Mouse (Mus musculus) lung, embryonic 15.5 days (tissue): Measurements from ENCODE around the gene Fbxl3. TPM values are rescaled to one million over a fixed set of nuclear protein-coding genes. Genes with fewer than 3 reads are reported as not detected.

Source experiments
- ATAC-seq: fragments of 200-750 bp; cut with Nextera tagmentation; 2 replicates; pipeline ENCODE4 v1.8.0; 2017; ENCODE audit warnings: moderate number of reproducible peaks, borderline replicate concordance; ENCODE audit not compliant: low FRiP score, low TSS enrichment; ENCODE audit errors: extremely low read depth
- H3K27ac ChIP-seq: fragments of 300-500 bp; sonication (generic); 2 replicates; pipeline ENCODE4 v1.5.1; 2015; ENCODE audit warnings: moderate library complexity, mild to moderate bottlenecking, inconsistent platforms
- H3K27me3 ChIP-seq: fragments of 300-500 bp; sonication (generic); 2 replicates; pipeline ENCODE4 v1.6.1; 2015; ENCODE audit warnings: inconsistent platforms
- H3K36me3 ChIP-seq: fragments of 300-500 bp; sonication (generic); 2 replicates; pipeline ENCODE4 v1.6.1; 2015; ENCODE audit warnings: inconsistent platforms
- H3K4me1 ChIP-seq: fragments of 300-500 bp; sonication (generic); 2 replicates; pipeline ENCODE4 v1.6.1; 2015; ENCODE audit warnings: inconsistent platforms
- H3K4me2 ChIP-seq: fragments of 300-500 bp; sonication (generic); 2 replicates; pipeline ENCODE4 v1.6.1; 2015; ENCODE audit warnings: inconsistent platforms, mild to moderate bottlenecking, moderate library complexity
- H3K4me3 ChIP-seq: fragments of 300-500 bp; sonication (generic); 2 replicates; pipeline ENCODE4 v1.5.1; 2015; ENCODE audit warnings: mild to moderate bottlenecking, inconsistent platforms
- H3K9ac ChIP-seq: fragments of 300-500 bp; sonication (generic); 2 replicates; pipeline ENCODE4 v1.6.1; 2015; ENCODE audit warnings: inconsistent platforms
- H3K9me3 ChIP-seq: fragments of 300-500 bp; sonication (generic); 2 replicates; pipeline ENCODE4 v1.6.1; 2016; ENCODE audit warnings: inconsistent platforms
- WGBS: fragments of 180-500 bp; shearing (Covaris S2); methylation state at CpG from one replicate; pipeline ENCODE4 v1.1.7; 2015; 5-methylcytosine and 5-hydroxymethylcytosine counted together
- polyA plus RNA-seq: library from polyadenylated mRNA; unstranded; fragments of >200 nt; fragmentation: Nextera tagmentation; extraction: Ambion mirVana; gene quantifications from 2 replicates; pipeline ENCODE4 v1.2.1, GENCODE M21; 2015

Fbxl3 gene
- 25.3 and 26.1 TPM in 2 replicates for polyA plus RNA-seq

DNA sequence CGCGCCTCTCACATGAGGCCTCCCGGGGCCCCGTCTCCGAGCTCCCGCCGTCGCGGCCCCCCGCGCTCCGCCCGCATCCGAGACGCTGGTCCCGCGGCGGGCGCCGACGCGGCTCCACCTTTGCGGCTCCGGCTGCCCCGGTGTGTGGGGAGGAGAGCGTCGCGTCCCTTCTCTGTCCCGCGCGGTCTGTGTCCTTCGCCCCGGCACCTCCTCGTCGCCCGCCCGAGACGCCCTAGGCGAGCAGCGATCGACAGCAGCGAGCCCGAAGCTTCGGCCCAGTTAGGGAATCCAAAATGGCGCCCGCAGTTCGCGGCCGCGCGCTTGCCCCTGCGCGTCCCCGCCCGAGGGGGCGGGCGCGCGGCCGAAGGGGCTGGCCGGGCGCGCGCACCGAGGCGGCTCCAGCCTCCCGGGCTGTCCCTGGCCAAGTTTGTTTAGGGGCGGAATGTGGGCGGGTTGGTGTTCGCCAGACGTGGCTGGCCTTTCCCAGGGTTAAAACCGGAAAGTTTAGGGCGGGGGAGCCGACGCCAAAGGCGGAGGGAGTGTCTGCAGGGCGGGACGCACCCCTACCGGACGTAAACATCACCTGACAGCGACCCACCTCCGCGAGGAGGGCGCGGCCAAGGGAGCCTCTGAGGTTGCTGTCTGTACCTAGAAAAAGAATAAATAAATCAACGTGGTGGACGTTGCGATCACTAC lies at the start of gene Fbxl3:
Gene Fbxl3, minus strand, starts transcription at position 329 of the 696 bp plus-strand sequence.
- ATAC-seq: peak; percentile 94
- H3K9me3 ChIP-seq: no peaks in the 10 kb centered on the region
- peak within 1 kb of the TSS; percentile 99 for H3K27ac ChIP-seq
- under 1% methylated on average over 67 of the region's 88 CpGs for WGBS
- H3K27me3 ChIP-seq: no peaks in the 10 kb centered on the region
- peaks cover 26% of the 10 kb centered on the region for H3K4me1 ChIP-seq
- H3K36me3 ChIP-seq: 0 out of 2 replicates have a peak, but pooled peaks cover 5% of the 10 kb centered on the region
- H3K9ac ChIP-seq: peak within 1 kb of the TSS; percentile 96
- peak within 1 kb of the TSS; percentile 66 for H3K4me2 ChIP-seq
- peak within 1 kb of the TSS; percentile 95 for H3K4me3 ChIP-seq

DNA sequence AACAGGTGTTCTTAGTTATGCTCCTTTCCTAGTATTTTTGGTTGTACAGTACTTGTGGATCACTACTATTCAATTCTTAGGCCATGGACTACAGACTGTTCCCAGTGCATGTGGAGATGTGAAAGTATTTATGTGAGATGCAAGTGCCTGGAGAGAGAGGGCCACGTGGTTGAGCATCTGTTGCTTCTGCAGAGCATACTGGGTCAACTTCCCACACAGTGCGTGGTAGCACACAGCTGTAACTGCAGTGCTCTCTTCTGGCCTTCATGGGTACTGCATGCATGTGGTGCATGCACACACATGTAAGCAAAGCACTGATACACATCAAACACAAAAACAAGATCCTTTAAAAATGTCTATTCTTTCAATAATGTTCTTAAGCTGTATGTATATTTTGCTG lies 32.6 kb upstream of the Fbxl3 start:
- no peak for ATAC-seq
- Histone ChIP-seq H3K4me1 (no peaks in the 10 kb centered on the region), H3K27ac (no peak overlapping the region), H3K9ac (no peak overlapping the region), H3K4me3 (no peak overlapping the region), H3K27me3 (no peaks in the 10 kb centered on the region), H3K9me3 (no peaks in the 10 kb centered on the region), H3K4me2 (no peak overlapping the region), H3K36me3 (peaks cover 40% of the 10 kb centered on the region)
- 71% methylated on average over 2 of the region's 2 CpGs for WGBS

DNA sequence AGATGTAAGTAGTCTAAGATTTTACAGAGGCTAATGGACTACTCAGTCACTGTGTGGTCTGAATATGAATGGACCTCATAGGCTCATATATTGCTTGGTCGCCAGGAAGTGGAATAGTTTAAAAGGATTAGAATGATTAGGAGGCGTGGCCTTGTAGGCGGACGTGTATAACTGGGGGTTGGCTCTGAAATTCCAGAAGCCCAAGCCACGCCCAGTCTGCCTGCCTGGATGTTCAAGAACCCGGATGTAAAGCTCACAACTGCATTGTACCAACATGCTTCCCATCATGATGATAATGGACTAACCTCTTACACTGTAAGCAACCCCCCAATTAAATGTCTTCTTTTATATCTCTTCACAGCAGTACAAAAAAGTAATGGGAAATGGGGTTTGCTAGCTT lies 26.4 kb upstream of the Fbxl3 start:
- Histone ChIP-seq H3K9ac (no peak overlapping the region), H3K4me1 (no peaks in the 10 kb centered on the region), H3K9me3 (no peaks in the 10 kb centered on the region), H3K27me3 (no peaks in the 10 kb centered on the region), H3K27ac (no peak overlapping the region), H3K36me3 (peaks cover 44% of the 10 kb centered on the region), H3K4me3 (no peak overlapping the region), H3K4me2 (no peak overlapping the region)
- no peak for ATAC-seq
- 79% methylated on average over 6 of the region's 6 CpGs for WGBS

DNA sequence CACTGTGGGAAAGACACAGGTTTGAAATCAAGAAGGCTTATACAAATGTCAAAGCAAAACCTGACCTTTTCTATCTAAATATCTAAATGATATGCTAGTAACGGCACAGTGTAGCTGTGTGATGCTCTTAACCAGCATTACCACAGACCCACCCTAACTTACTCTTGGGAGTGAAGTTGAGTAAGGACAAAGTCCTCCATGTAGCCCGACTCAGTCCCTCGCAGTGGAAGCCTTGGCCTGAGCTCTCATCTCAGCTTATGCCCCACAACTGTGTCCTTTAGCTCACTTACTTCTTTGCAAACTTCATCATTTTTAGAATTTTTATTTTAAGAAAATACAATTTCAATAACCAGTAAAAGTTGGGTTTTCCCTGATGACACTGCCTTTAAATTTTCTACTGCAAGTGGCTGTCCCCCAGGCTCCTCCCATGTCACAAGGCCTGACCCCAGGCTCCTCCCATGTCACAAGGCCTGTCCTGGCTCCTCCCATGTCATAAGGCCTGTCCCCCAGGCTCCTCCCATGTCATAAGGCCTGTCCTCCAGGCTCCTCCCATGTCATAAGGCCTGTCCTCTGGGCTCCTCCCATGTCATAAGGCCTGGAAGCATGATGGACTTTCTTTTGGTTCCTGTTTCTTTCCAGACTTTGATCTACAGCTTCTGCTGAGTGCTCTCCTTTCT lies 15.8 kb upstream of the Fbxl3 start:
- no peaks in the 10 kb centered on the region for H3K9me3 ChIP-seq
- H3K36me3 ChIP-seq: peaks cover 43% of the 10 kb centered on the region
- H3K4me2 ChIP-seq: no peak overlapping the region
- no peaks in the 10 kb centered on the region for H3K4me1 ChIP-seq
- WGBS: 93% methylated on average over 3 of the region's 3 CpGs
- no peak overlapping the region for H3K9ac ChIP-seq
- H3K27ac ChIP-seq: no peak overlapping the region
- H3K4me3 ChIP-seq: no peak overlapping the region
- no peaks in the 10 kb centered on the region for H3K27me3 ChIP-seq
- ATAC-seq: no peak

DNA sequence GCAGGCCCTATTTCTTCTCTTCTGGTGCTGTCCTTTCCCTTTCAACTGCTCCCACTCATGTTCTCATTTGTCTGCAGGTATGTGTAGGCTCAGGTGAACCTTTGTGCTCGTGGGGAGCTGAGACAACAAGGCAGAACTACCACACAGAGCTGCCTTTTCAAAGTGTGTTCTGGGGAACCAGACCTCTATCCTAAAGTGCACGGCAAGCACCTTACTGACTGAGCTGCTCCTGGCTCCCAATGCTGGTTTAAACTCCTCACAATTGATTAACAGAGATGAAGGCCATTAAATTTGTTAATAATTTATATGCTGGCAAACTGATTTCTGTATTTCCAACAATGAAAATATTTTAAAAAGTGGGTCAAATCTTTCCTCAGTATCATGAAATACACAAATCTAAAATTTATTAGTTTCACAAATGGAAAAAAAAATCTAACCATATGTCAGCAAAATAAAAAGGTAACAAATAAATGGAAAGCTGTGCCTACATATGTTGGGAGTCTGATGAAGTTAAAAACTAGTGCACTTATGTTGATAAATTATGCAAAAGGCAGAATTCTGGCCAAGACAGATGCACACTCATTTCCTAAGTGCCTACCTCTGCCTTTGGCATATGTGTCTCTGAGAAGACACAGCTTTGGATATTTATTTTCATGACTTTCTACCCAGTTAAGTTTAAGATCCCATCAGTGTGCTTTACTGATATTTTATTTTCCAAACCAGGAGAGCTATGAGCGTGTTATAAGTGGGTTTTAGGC lies 13.4 kb upstream of the Fbxl3 start:
- no peaks in the 10 kb centered on the region for H3K27me3 ChIP-seq
- no peak overlapping the region for H3K27ac ChIP-seq
- WGBS: 87% methylated on average over 3 of the region's 3 CpGs
- no peak for ATAC-seq
- H3K4me2 ChIP-seq: no peak overlapping the region
- no peak overlapping the region for H3K9ac ChIP-seq
- peaks cover 30% of the 10 kb centered on the region for H3K36me3 ChIP-seq
- H3K9me3 ChIP-seq: no peaks in the 10 kb centered on the region
- H3K4me1 ChIP-seq: no peaks in the 10 kb centered on the region
- H3K4me3 ChIP-seq: no peak overlapping the region

DNA sequence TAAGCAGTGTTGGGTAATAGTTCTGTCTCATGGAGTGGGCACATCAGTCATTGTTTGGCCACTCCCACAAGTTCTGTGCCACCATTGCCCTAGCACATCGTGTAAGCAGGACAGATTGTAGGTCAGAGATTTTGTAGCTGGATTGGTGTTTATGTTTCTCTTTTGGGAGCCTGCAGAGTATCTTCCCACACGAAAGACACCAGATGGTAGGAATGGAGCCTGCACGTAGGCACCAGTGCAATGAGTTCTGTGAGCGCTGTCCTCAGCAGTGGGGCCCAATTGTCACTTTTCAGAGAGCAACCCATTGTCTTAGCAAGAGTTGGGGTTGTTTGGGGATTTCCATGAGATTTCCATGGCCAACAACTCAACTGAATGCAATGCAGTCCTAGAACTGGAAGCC lies 10.6 kb upstream of the Fbxl3 start:
- Histone ChIP-seq H3K36me3 (peaks cover 7% of the 10 kb centered on the region), H3K9me3 (no peaks in the 10 kb centered on the region), H3K4me2 (no peak overlapping the region), H3K4me1 (no peaks in the 10 kb centered on the region), H3K27ac (no peak overlapping the region), H3K4me3 (no peak overlapping the region), H3K27me3 (no peaks in the 10 kb centered on the region), H3K9ac (no peak overlapping the region)
- no peak for ATAC-seq
- WGBS: 83% methylated on average over 4 of the region's 4 CpGs

DNA sequence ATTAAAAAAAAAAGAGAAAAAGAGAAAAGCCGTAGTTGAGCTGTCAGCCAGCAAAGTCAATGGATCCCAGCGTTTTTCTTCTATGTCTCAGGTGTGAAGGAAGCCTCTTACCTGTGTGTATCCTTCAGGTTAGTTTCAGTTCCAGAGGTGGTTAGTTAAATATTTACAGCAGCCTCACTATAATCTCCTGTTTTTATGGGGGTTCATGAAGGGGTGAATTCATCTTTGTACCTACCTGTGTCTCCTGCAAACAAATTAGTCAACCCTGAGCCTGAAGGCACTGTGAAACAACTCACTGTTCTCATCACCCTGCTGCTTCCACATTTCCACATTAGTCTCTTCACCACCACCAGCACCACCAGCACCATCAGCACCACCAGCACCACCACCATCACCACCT lies 6.9 kb upstream of the Fbxl3 start:
- H3K9me3 ChIP-seq: no peaks in the 10 kb centered on the region
- no peak overlapping the region for H3K4me2 ChIP-seq
- H3K27me3 ChIP-seq: no peaks in the 10 kb centered on the region
- H3K4me3 ChIP-seq: no peak overlapping the region
- no peak overlapping the region for H3K27ac ChIP-seq
- no peak for ATAC-seq
- H3K36me3 ChIP-seq: no peaks in the 10 kb centered on the region
- no peak overlapping the region for H3K9ac ChIP-seq
- 0 out of 2 replicates have a peak, but pooled peaks cover 4% of the 10 kb centered on the region for H3K4me1 ChIP-seq
- WGBS: 78% methylated on average over 2 of the region's 2 CpGs

DNA sequence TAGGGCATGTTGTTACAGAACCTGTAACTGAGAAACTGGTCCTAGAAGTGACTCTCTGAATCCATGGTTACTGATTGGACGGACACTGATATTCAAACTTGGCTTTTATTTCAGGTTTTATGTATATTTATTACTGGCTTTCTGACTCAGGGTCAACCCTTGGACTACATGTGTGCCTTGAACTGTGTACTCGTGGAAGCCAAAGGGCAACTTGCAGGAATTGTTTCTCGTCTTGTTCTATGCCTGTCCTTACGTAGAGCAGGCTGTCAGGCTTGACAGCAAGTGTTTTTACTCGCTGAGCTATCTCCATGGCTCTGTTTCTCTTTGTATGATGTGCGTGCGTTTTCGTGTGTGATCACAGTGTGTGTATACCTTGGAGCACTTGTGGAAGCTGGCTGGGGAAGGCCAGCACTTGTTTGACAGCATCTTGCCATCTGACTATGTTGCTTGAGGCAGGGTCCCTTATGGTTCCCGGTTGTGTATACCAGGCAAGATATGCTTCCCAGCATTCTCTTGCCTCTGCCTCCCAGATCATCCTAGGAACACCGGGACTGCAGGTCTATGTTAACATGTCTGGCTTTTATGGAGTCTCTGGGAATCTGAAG lies 3.5 kb upstream of the Fbxl3 start:
- ATAC-seq: no peak
- Histone ChIP-seq H3K36me3 (no peaks in the 10 kb centered on the region), H3K9me3 (no peaks in the 10 kb centered on the region), H3K9ac (no peak overlapping the region), H3K27me3 (no peaks in the 10 kb centered on the region), H3K4me1 (peaks cover 11% of the 10 kb centered on the region), H3K4me2 (no peak overlapping the region), H3K4me3 (no peak overlapping the region), H3K27ac (peak overlapping the region; percentile 33; the same call in 1 of the 2 replicates)
- WGBS: 52% methylated on average over 10 of the region's 10 CpGs

DNA sequence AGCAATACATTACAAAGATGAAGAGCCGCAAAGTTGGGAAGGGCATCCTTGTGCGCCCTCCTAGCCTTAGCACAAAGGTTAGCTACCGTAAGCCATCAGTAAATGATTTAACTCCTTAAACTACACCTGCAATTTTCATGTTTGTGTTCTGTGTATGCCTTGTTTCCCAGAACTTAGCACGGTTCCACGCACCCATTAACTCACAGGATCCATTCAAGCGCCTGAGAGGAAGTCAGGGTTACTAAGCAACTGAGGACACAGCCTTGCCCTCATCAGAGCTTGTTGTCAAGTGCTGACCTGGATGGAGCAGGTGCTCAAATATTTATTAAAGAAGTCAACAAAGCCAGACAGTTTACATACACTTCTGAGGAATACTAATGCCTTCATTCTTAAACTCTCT lies 2.9 kb upstream of the Fbxl3 start:
- no peaks in the 10 kb centered on the region for H3K27me3 ChIP-seq
- H3K27ac ChIP-seq: peak overlapping the region; percentile 33; the same call in 1 of the 2 replicates
- no peaks in the 10 kb centered on the region for H3K9me3 ChIP-seq
- H3K4me1 ChIP-seq: peaks cover 15% of the 10 kb centered on the region
- H3K36me3 ChIP-seq: no peaks in the 10 kb centered on the region
- no peak overlapping the region for H3K9ac ChIP-seq
- no peak for ATAC-seq
- H3K4me2 ChIP-seq: no peak overlapping the region
- H3K4me3 ChIP-seq: no peak overlapping the region
- WGBS: 53% methylated on average over 6 of the region's 6 CpGs

DNA sequence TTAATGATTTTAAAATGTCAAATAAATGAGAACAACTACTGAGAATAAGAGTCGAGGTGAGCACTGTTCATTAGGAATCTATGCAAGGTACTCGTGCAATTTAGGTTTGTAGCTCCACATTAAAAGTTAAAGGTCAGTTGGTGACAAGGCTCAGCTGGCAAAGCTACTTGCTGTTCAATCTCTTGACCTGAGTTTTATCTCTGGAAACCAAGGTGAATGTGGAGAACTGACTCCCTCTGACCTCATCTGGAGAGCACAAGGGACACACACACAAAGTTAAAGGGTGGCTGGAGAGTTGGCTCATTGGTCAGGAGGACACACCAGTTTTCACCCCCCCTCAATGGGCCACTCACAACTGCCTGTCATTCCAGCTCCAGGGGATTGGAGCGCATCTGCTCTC lies 1.8 kb upstream of the Fbxl3 start:
- no peak for ATAC-seq
- Histone ChIP-seq H3K9ac (no peak overlapping the region), H3K36me3 (no peaks in the 10 kb centered on the region), H3K27me3 (no peaks in the 10 kb centered on the region), H3K4me1 (peaks cover 24% of the 10 kb centered on the region), H3K4me2 (no peak overlapping the region), H3K27ac (no peak overlapping the region; the same call in 1 of the 2 replicates), H3K4me3 (no peak overlapping the region), H3K9me3 (no peaks in the 10 kb centered on the region)
- 50% methylated on average over 3 of the region's 3 CpGs for WGBS

DNA sequence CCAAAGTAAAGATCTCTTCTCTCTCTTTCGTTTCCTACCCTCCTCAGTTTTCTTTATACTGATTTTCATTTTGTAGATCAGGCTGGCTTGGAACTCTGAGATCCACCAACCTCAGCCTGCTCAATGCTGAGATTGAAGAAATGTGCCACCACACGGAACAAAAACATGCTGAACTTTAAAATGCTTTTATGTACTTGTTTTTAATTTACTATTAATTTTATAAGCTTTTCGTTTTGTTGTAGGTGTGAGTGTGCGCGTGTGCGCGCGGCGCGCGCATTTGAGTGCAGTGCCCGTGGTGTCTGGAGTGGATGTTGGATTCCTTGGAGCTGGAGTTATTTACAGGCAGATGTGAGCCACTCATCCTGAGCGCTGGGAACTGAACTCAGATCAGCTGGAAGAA lies 930 bp upstream of the Fbxl3 start:
- Histone ChIP-seq H3K27me3 (no peaks in the 10 kb centered on the region), H3K27ac (peak overlapping the region; percentile 99)
- ATAC-seq: no peak

More for the DNA sequence above, 930 bp upstream of the Fbxl3 start:
- WGBS: 58% methylated on average over 13 of the region's 13 CpGs
- H3K9me3 ChIP-seq: no peaks in the 10 kb centered on the region
- H3K9ac ChIP-seq: no peak overlapping the region
- H3K4me1 ChIP-seq: peaks cover 26% of the 10 kb centered on the region
- peak overlapping the region; percentile 66 for H3K4me2 ChIP-seq
- H3K36me3 ChIP-seq: 0 out of 2 replicates have a peak, but pooled peaks cover 1% of the 10 kb centered on the region
- peak overlapping the region; percentile 95; the same call in 1 of the 2 replicates for H3K4me3 ChIP-seq
